Mouse (Mus musculus): ENCODE measurements around the gene Nckap5. TPM values are rescaled to one million over a fixed set of nuclear protein-coding genes. Genes with fewer than 3 reads are reported as not detected.
A peak's percentile ranks its signal among the peaks of the same experiment; 100 is the strongest.

The Nckap5 gene
- polyA plus RNA-seq, 1 experiment from 2014 or later, result 3.2 TPM

GRCm38 (mm10) chr1:126517427-126517826, 313.2 kb downstream of the Nckap5 start:
- no peaks in the 10 kb centered on the region for H3K36me3 ChIP-seq (ENCODE audit: control insufficient read depth, insufficient read depth, low read length)
- H3K27me3 ChIP-seq (ENCODE audit: control insufficient read depth, insufficient read depth, low read length), result no peaks in the 10 kb centered on the region
- no peaks in the 10 kb centered on the region for H3K9me3 ChIP-seq (replicated peaks; ENCODE audit: control insufficient read depth, low read length)
- H3K27ac ChIP-seq (ENCODE audit: low read depth, low read length), result no peak overlapping the region
- H3K4me1 ChIP-seq (ENCODE audit: control insufficient read depth, insufficient read depth, low read length), result no peaks in the 10 kb centered on the region
- ATAC-seq (replicated peaks; ENCODE audit: insufficient number of reproducible peaks, low FRiP score, low TSS enrichment), result no peak
- H3K9ac ChIP-seq (ENCODE audit: low read depth, low read length), result no peak overlapping the region
- WGBS (ENCODE audit: insufficient replicate concordance), result 71% methylated on average over 1 of the region's 1 CpGs
- H3K4me2 ChIP-seq, result no peak overlapping the region
- no peak overlapping the region for H3K4me3 ChIP-seq (ENCODE audit: low read depth, low read length)

DNA sequence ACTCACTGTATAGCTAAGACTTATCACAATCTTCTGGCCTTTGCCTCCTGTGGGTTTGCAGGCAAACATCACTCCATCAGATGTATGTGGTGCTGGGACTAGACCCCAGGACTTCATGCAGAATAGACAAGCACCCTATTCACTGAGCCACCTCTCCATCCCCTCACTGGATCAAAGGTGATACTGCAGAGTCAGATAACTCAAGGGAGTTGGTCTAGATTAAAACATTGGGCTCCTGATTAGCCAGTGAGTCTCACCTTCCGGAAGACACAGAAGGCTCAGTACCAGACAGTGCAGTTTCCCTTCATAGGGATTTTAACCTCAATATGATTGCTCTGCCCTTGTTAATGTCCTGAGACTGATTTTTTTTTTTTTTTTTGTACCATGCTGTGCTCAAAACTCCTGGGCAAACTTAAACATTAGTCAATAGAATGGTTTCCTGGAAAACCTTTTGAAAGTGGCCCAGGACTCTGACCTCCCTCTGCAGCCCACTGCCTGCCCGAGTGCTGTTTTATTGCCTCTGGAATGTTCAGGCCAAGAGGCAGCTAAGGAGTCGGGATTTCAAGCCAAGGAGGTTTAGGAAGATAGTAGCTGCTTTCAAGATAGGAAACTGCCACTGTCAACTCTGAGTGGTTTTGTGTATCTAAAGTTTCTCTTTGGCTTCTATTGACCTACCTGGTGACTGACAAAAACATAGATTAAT, 315.4 kb downstream of the Nckap5 start:
- H3K4me3 ChIP-seq (ENCODE audit: low read depth, low read length), result no peak overlapping the region
- no peak for ATAC-seq (replicated peaks; ENCODE audit: insufficient number of reproducible peaks, low FRiP score, low TSS enrichment)
- no peaks in the 10 kb centered on the region for H3K9me3 ChIP-seq (replicated peaks; ENCODE audit: control insufficient read depth, low read length)
- WGBS (ENCODE audit: insufficient replicate concordance), result 40% methylated on average over 3 of the region's 3 CpGs
- no peaks in the 10 kb centered on the region for H3K4me1 ChIP-seq (ENCODE audit: control insufficient read depth, insufficient read depth, low read length)
- no peaks in the 10 kb centered on the region for H3K36me3 ChIP-seq (ENCODE audit: control insufficient read depth, insufficient read depth, low read length)
- H3K4me2 ChIP-seq, result no peak overlapping the region
- H3K9ac ChIP-seq (ENCODE audit: low read depth, low read length), result no peak overlapping the region
- H3K27me3 ChIP-seq (ENCODE audit: control insufficient read depth, insufficient read depth, low read length), result no peaks in the 10 kb centered on the region
- H3K27ac ChIP-seq (ENCODE audit: low read depth, low read length), result no peak overlapping the region

- Histone ChIP-seq H3K4me2 (no peak overlapping the region), H3K4me3 (ENCODE audit: low read depth, low read length) (no peak overlapping the region), H3K27ac (ENCODE audit: low read depth, low read length) (no peak overlapping the region), H3K9me3 (replicated peaks; ENCODE audit: control insufficient read depth, low read length) (no peaks in the 10 kb centered on the region), H3K9ac (ENCODE audit: low read depth, low read length) (no peak overlapping the region), H3K4me1 (ENCODE audit: control insufficient read depth, insufficient read depth, low read length) (no peaks in the 10 kb centered on the region), H3K36me3 (ENCODE audit: control insufficient read depth, insufficient read depth, low read length) (no peaks in the 10 kb centered on the region), H3K27me3 (ENCODE audit: control insufficient read depth, insufficient read depth, low read length) (no peaks in the 10 kb centered on the region)
- ATAC-seq (replicated peaks; ENCODE audit: insufficient number of reproducible peaks, low FRiP score, low TSS enrichment), result no peak
- 63% methylated on average over 5 of the region's 5 CpGs for WGBS (ENCODE audit: insufficient replicate concordance)
Observed at GRCm38 (mm10) chr1:126511835-126512445, 318.7 kb downstream of the Nckap5 start.

- Histone ChIP-seq H3K4me2 (no peak overlapping the region), H3K9ac (ENCODE audit: low read depth, low read length) (no peak overlapping the region), H3K36me3 (ENCODE audit: control insufficient read depth, insufficient read depth, low read length) (no peaks in the 10 kb centered on the region), H3K27ac (ENCODE audit: low read depth, low read length) (no peak overlapping the region), H3K4me3 (ENCODE audit: low read depth, low read length) (no peak overlapping the region), H3K4me1 (ENCODE audit: control insufficient read depth, insufficient read depth, low read length) (no peaks in the 10 kb centered on the region), H3K27me3 (ENCODE audit: control insufficient read depth, insufficient read depth, low read length) (no peaks in the 10 kb centered on the region), H3K9me3 (replicated peaks; ENCODE audit: control insufficient read depth, low read length) (no peaks in the 10 kb centered on the region)
- no peak for ATAC-seq (replicated peaks; ENCODE audit: insufficient number of reproducible peaks, low FRiP score, low TSS enrichment)
- WGBS (ENCODE audit: insufficient replicate concordance), result 76% methylated on average over 4 of the region's 4 CpGs
Observed at GRCm38 (mm10) chr1:126504717-126505116, 325.9 kb downstream of the Nckap5 start.

DNA sequence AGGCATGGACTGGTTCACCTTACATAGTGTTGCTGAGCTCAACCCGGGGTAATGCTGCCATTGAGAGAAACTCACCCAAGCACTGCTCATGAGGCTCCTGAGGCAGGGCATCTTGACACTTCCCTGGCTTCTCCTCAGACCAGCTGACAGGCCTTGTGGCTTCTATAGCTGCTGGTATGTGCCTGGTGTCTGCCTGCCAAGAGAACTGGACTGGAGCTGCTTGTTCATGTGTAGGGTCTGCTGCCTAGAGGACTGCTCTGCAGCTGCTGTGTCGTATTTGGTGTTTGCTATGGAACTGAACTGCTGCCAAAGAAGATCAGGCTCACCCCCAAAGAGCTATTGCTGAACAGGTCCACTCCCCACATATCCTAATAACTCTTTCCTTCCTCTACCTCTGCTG, 327.9 kb downstream of the Nckap5 start:
- Histone ChIP-seq H3K9ac (ENCODE audit: low read depth, low read length) (no peak overlapping the region), H3K36me3 (ENCODE audit: control insufficient read depth, insufficient read depth, low read length) (no peaks in the 10 kb centered on the region), H3K4me3 (ENCODE audit: low read depth, low read length) (no peak overlapping the region), H3K9me3 (replicated peaks; ENCODE audit: control insufficient read depth, low read length) (no peaks in the 10 kb centered on the region), H3K4me2 (no peak overlapping the region), H3K27ac (ENCODE audit: low read depth, low read length) (no peak overlapping the region), H3K27me3 (ENCODE audit: control insufficient read depth, insufficient read depth, low read length) (no peaks in the 10 kb centered on the region), H3K4me1 (ENCODE audit: control insufficient read depth, insufficient read depth, low read length) (no peaks in the 10 kb centered on the region)
- WGBS (ENCODE audit: insufficient replicate concordance), result 79% methylated on average over 2 of the region's 2 CpGs
- ATAC-seq (replicated peaks; ENCODE audit: insufficient number of reproducible peaks, low FRiP score, low TSS enrichment), result no peak

GRCm38 (mm10) chr1:126496722-126497121, 333.9 kb downstream of the Nckap5 start:
- WGBS (ENCODE audit: insufficient replicate concordance), result 73% methylated on average over 7 of the region's 7 CpGs

GRCm38 (mm10) chr1:126492206-126493071, 338.2 kb downstream of the Nckap5 start:
- H3K4me1 ChIP-seq (ENCODE audit: control insufficient read depth, insufficient read depth, low read length), result no peaks in the 10 kb centered on the region
- H3K9ac ChIP-seq (ENCODE audit: low read depth, low read length), result no peak overlapping the region; the same call in 1 of the 2 replicates
- peaks cover 5% of the 10 kb centered on the region; the same call in 1 of the 2 replicates for H3K27me3 ChIP-seq (ENCODE audit: control insufficient read depth, insufficient read depth, low read length)
- peak overlapping the region; percentile 78 for H3K4me2 ChIP-seq
- ATAC-seq (replicated peaks; ENCODE audit: insufficient number of reproducible peaks, low FRiP score, low TSS enrichment), result peak; percentile 42; the same call in 1 of the 2 replicates
- H3K36me3 ChIP-seq (ENCODE audit: control insufficient read depth, insufficient read depth, low read length), result no peaks in the 10 kb centered on the region
- peak overlapping the region; percentile 32 for H3K4me3 ChIP-seq (ENCODE audit: low read depth, low read length)
- no peaks in the 10 kb centered on the region for H3K9me3 ChIP-seq (replicated peaks; ENCODE audit: control insufficient read depth, low read length)
- 6% methylated on average over 34 of the region's 35 CpGs for WGBS (ENCODE audit: insufficient replicate concordance)
- no peak overlapping the region for H3K27ac ChIP-seq (ENCODE audit: low read depth, low read length)

More at GRCm38 (mm10) chr1:126496722-126497121, 333.9 kb downstream of the Nckap5 start:
- peaks cover 4% of the 10 kb centered on the region; the same call in 1 of the 2 replicates for H3K27me3 ChIP-seq (ENCODE audit: control insufficient read depth, insufficient read depth, low read length)
- ATAC-seq (replicated peaks; ENCODE audit: insufficient number of reproducible peaks, low FRiP score, low TSS enrichment), result no peak
- H3K4me2 ChIP-seq, result no peak overlapping the region
- H3K9ac ChIP-seq (ENCODE audit: low read depth, low read length), result no peak overlapping the region
- no peak overlapping the region for H3K27ac ChIP-seq (ENCODE audit: low read depth, low read length)
- H3K4me1 ChIP-seq (ENCODE audit: control insufficient read depth, insufficient read depth, low read length), result no peaks in the 10 kb centered on the region
- H3K4me3 ChIP-seq (ENCODE audit: low read depth, low read length), result no peak overlapping the region
- no peaks in the 10 kb centered on the region for H3K9me3 ChIP-seq (replicated peaks; ENCODE audit: control insufficient read depth, low read length)
- no peaks in the 10 kb centered on the region for H3K36me3 ChIP-seq (ENCODE audit: control insufficient read depth, insufficient read depth, low read length)

DNA sequence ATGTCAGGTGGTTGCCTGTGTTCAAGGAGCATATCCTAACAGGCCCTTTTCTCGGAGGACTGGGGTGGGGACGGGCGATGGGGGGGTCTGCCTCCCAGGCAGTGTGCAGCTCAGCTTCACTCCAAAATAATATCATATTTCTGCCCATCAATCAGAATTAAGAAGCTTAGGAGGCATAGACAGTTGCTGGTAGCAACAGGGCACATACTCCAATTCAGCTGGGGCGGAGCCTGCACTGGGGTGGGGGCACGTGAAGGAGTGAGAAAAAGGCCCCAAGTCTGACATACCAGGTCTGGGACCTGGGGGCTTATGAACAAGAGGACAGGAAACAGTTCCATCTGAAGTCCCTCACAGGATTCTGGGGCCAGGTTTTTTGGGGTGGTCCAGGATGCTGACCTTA, 339.2 kb downstream of the Nckap5 start:
- no peak overlapping the region for H3K4me2 ChIP-seq
- H3K36me3 ChIP-seq (ENCODE audit: control insufficient read depth, insufficient read depth, low read length), result no peaks in the 10 kb centered on the region
- ATAC-seq (replicated peaks; ENCODE audit: insufficient number of reproducible peaks, low FRiP score, low TSS enrichment), result no peak

More for the DNA sequence above, 339.2 kb downstream of the Nckap5 start:
- Histone ChIP-seq H3K9me3 (replicated peaks; ENCODE audit: control insufficient read depth, low read length) (no peaks in the 10 kb centered on the region), H3K27ac (ENCODE audit: low read depth, low read length) (no peak overlapping the region), H3K4me1 (ENCODE audit: control insufficient read depth, insufficient read depth, low read length) (no peaks in the 10 kb centered on the region), H3K4me3 (ENCODE audit: low read depth, low read length) (no peak overlapping the region), H3K9ac (ENCODE audit: low read depth, low read length) (no peak overlapping the region), H3K27me3 (ENCODE audit: control insufficient read depth, insufficient read depth, low read length) (peaks cover 5% of the 10 kb centered on the region; the same call in 1 of the 2 replicates)
- 76% methylated on average over 5 of the region's 5 CpGs for WGBS (ENCODE audit: insufficient replicate concordance)
